Mouse (Mus musculus) CH12.LX (cell line): ENCODE data around the gene Dlx4.

ENCODE experiments used
- CTCF ChIP-seq, 2 experiments: IDR thresholded peaks in 1 of 2; conservative IDR thresholded peaks in 1 of 2; 2 replicates each; pipeline ENCODE4 v1.5.1; 2011 to 2012; ENCODE audit warnings: low read depth in 2 of 2, low read length in 2 of 2, improper control_type of control experiment in 1 of 2, inconsistent platforms in 1 of 2, mild to moderate bottlenecking in 1 of 2, moderate library complexity in 1 of 2
- GABPA ChIP-seq: IDR thresholded peaks from 2 replicates; pipeline ENCODE4 v1.6.1; 2012; ENCODE audit warnings: low read depth, low read length, improper control_type of control experiment, inconsistent platforms; ENCODE audit not compliant: insufficient replicate concordance
- HCFC1 ChIP-seq: IDR thresholded peaks from 2 replicates; pipeline ENCODE4 v1.6.1; 2012; ENCODE audit warnings: low read depth, mild to moderate bottlenecking, inconsistent platforms, low read length, improper control_type of control experiment
- MAZ ChIP-seq: IDR thresholded peaks from 2 replicates; pipeline ENCODE4 v1.6.1; 2012; ENCODE audit warnings: low read depth, mild to moderate bottlenecking, inconsistent platforms, low read length, improper control_type of control experiment, moderate library complexity
- SMC3 ChIP-seq: IDR thresholded peaks from 2 replicates; pipeline ENCODE4 v1.6.1; 2011; ENCODE audit warnings: low read depth, low read length, improper control_type of control experiment
- ZKSCAN1 ChIP-seq: IDR thresholded peaks from 2 replicates; pipeline ENCODE4 v1.6.1; 2012; ENCODE audit warnings: low read depth, inconsistent platforms, low read length, improper control_type of control experiment, borderline replicate concordance
- ZMIZ1 ChIP-seq: IDR thresholded peaks from 2 replicates; pipeline ENCODE4 v1.6.1; 2012; ENCODE audit warnings: low read depth, mild to moderate bottlenecking, inconsistent platforms, low read length, improper control_type of control experiment

DNA sequence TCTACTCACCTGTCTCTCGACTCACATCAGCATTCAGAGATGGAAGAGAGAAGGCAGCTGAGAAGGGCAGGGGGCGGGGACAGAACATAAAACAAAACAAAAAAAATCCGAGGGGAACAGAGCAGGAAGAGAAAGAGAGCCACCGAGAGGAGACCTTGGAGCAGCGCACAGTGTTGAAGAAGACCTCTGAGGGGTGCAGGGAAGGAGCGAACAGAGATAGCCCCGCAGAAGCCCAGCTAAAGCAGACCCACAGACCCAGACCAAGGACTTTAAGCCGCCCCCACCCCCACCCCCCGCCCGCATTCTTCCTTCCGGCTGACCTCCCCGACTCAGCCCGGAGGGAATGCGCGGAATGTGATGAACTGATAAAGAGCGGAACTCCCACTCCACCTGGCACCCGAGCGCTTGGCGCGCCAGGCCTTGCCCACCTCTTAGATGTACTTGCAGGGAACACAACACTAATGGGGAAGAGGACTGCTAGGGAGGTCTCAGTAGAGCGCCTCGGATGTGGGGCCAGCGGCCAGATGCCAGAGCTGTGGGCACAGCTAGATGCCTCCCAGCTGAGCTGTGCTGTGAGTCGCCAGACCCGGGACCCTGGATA is 40.7 kb downstream of the Dlx4 start:
- TF ChIP-seq ZMIZ1 (no peak), ZKSCAN1 (no peak), MAZ (0 out of 2 replicates have a peak, but pooled peaks have one; percentile 16), CTCF (conservative IDR thresholded peaks at IDR 0.05 in 1 of 2, IDR thresholded peaks at IDR 0.05 in 1 of 2; ENCODE audit: low read depth in 2 of 2, low read length in 2 of 2) (peak in 1 of 2 experiments; percentile 51; a peak in 2 of 4 replicates), GABPA (no peak), HCFC1 (no peak), SMC3 (peak; percentile 33)
